Mouse (Mus musculus) testis, adult 2 months (tissue): Measurements from ENCODE around the gene Mical2. TPM values are rescaled to one million over a fixed set of nuclear protein-coding genes. Genes with fewer than 3 reads are reported as not detected.

Experiments
- H3K27ac ChIP-seq: fragments of 200-500 bp; 2 replicates; pipeline ENCODE4 v1.5.1; 2012; ENCODE audit warnings: low read depth, low read length; ENCODE audit not compliant: control insufficient read depth, insufficient read depth
- H3K27me3 ChIP-seq: fragments of 200-500 bp; 2 replicates; pipeline ENCODE4 v1.6.1; 2012; ENCODE audit warnings: mild to moderate bottlenecking, low read length, moderate library complexity; ENCODE audit not compliant: control insufficient read depth, insufficient read depth
- H3K36me3 ChIP-seq: fragments of 200-500 bp; 2 replicates; pipeline ENCODE4 v1.6.1; 2012; ENCODE audit warnings: mild to moderate bottlenecking, low read length; ENCODE audit not compliant: control insufficient read depth, insufficient read depth
- H3K4me1 ChIP-seq: fragments of 200-500 bp; 2 replicates; pipeline ENCODE4 v1.6.1; 2012; ENCODE audit warnings: low read length; ENCODE audit not compliant: control insufficient read depth, insufficient read depth
- H3K4me3 ChIP-seq: fragments of 200-500 bp; 2 replicates; pipeline ENCODE4 v1.5.1; 2012; ENCODE audit warnings: low read depth, mild to moderate bottlenecking, low read length, moderate library complexity, mixed read lengths; ENCODE audit not compliant: control insufficient read depth
- CTCF ChIP-seq: fragments of 200-500 bp; IDR thresholded peaks from 2 replicates; pipeline ENCODE4 v1.5.1; 2012; ENCODE audit warnings: low read depth, mild to moderate bottlenecking, inconsistent platforms, low read length, moderate library complexity; ENCODE audit not compliant: control insufficient read depth, insufficient read depth, insufficient replicate concordance
- POLR2A ChIP-seq: fragments of 200-500 bp; IDR thresholded peaks from 2 replicates; pipeline ENCODE4 v1.6.1; 2012; ENCODE audit warnings: low read depth, mild to moderate bottlenecking, inconsistent platforms, low read length, moderate library complexity; ENCODE audit not compliant: control insufficient read depth
- polyA plus RNA-seq: library from polyadenylated mRNA; depleted of rRNA; stranded (reverse); fragments of >200 nt; gene quantifications from 2 replicates; pipeline ENCODE4 v1.2.3, GENCODE M21; 2012

The Mical2 gene
- polyA plus RNA-seq, 1 experiment, result 148 TPM

- Histone ChIP-seq H3K4me3 (no peak overlapping the region), H3K36me3 (no peaks in the 10 kb centered on the region), H3K4me1 (no peaks in the 10 kb centered on the region), H3K27me3 (no peaks in the 10 kb centered on the region), H3K27ac (no peak overlapping the region)
- no peak for TF ChIP-seq CTCF
- TF ChIP-seq POLR2A, result no peak
These were observed 19.0 kb downstream of the Mical2 start for GRCm38 (mm10) chr7:112244683-112245082.

- TF ChIP-seq CTCF (no peak), POLR2A (no peak)
- no peak overlapping the region for H3K27ac ChIP-seq
These were observed 20.3 kb downstream of the Mical2 start for GRCm38 (mm10) chr7:112245839-112246438.

GRCm38 (mm10) chr7:112246442-112246841 lies 20.8 kb downstream of the Mical2 start:
- H3K4me1 ChIP-seq, result no peaks in the 10 kb centered on the region
- H3K36me3 ChIP-seq, result no peaks in the 10 kb centered on the region
- no peak for TF ChIP-seq POLR2A
- TF ChIP-seq CTCF, result no peak
- H3K27me3 ChIP-seq, result no peaks in the 10 kb centered on the region
- no peak overlapping the region for H3K4me3 ChIP-seq
- no peak overlapping the region for H3K27ac ChIP-seq

More at GRCm38 (mm10) chr7:112245839-112246438, 20.3 kb downstream of the Mical2 start:
- Histone ChIP-seq H3K27me3 (no peaks in the 10 kb centered on the region), H3K4me3 (no peak overlapping the region), H3K36me3 (no peaks in the 10 kb centered on the region), H3K4me1 (no peaks in the 10 kb centered on the region)

- Histone ChIP-seq H3K4me3 (no peak overlapping the region), H3K4me1 (no peaks in the 10 kb centered on the region), H3K27me3 (no peaks in the 10 kb centered on the region), H3K36me3 (no peaks in the 10 kb centered on the region), H3K27ac (no peak overlapping the region)
- TF ChIP-seq POLR2A (no peak), CTCF (no peak)
These were observed 22.2 kb downstream of the Mical2 start for GRCm38 (mm10) chr7:112247890-112248289.

- H3K4me1 ChIP-seq, result no peaks in the 10 kb centered on the region
- H3K27ac ChIP-seq, result no peak overlapping the region
- no peaks in the 10 kb centered on the region for H3K27me3 ChIP-seq
- no peak for TF ChIP-seq CTCF
- no peak for TF ChIP-seq POLR2A
- H3K4me3 ChIP-seq, result no peak overlapping the region
- H3K36me3 ChIP-seq, result no peaks in the 10 kb centered on the region
These were observed 23.8 kb downstream of the Mical2 start for GRCm38 (mm10) chr7:112249476-112249875.

- H3K27ac ChIP-seq, result no peak overlapping the region
- H3K4me3 ChIP-seq, result no peak overlapping the region
These were observed 26.4 kb downstream of the Mical2 start for GRCm38 (mm10) chr7:112252065-112252464.

GRCm38 (mm10) chr7:112254233-112254632 lies 28.6 kb downstream of the Mical2 start:
- TF ChIP-seq CTCF (no peak), POLR2A (no peak)
- no peaks in the 10 kb centered on the region for H3K36me3 ChIP-seq
- no peaks in the 10 kb centered on the region for H3K4me1 ChIP-seq
- no peaks in the 10 kb centered on the region for H3K27me3 ChIP-seq
- H3K27ac ChIP-seq, result no peak overlapping the region
- no peak overlapping the region for H3K4me3 ChIP-seq

More at GRCm38 (mm10) chr7:112252065-112252464, 26.4 kb downstream of the Mical2 start:
- TF ChIP-seq CTCF (no peak), POLR2A (no peak)
- Histone ChIP-seq H3K4me1 (no peaks in the 10 kb centered on the region), H3K27me3 (no peaks in the 10 kb centered on the region), H3K36me3 (no peaks in the 10 kb centered on the region)

DNA sequence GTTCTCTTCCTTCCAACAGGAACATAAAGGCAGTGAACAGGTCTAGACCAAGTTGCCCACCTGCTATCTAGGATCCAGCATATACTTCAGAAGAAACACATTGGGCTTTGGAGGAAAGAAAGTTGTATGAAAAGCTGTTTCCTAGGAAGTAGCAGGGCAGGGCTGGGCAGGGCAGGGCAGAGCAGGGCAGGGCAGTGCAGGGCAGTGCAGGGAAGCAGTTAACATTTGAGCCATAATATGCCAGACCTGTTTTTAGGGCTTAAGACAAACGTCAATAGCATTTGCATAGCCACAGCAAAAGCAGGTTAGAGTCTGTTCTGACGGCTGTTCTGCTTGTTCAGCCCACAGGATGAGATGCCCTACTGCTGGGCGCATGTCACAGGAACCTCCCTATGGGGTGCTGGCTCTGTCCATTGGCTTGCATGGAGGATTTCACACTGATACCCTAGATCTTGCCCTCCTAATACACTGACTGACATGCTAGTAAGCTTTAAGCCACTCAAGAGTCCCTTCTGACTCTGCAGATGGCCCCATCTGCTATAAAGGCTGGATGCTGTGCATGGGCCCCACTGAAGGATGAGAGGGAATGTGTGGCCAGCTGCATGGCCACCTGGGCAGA lies 29.7 kb downstream of the Mical2 start:
- H3K36me3 ChIP-seq, result no peaks in the 10 kb centered on the region
- H3K27me3 ChIP-seq, result no peaks in the 10 kb centered on the region
- no peaks in the 10 kb centered on the region for H3K4me1 ChIP-seq
- no peak overlapping the region for H3K4me3 ChIP-seq
- no peak for TF ChIP-seq CTCF
- TF ChIP-seq POLR2A, result no peak
- H3K27ac ChIP-seq, result no peak overlapping the region
